Mouse (Mus musculus) myocyte (in vitro differentiated cells): ENCODE results near the gene Igf1r. TPM values are rescaled to one million over a fixed set of nuclear protein-coding genes. Genes with fewer than 3 reads are reported as not detected.

Experiments used
- H3K27me3 ChIP-seq: one replicate; pipeline ENCODE4 v1.6.1; 2011; ENCODE audit not compliant: control insufficient read depth, insufficient read depth, insufficient read length
- H3K36me3 ChIP-seq: one replicate; pipeline ENCODE4 v1.6.1; 2011; ENCODE audit not compliant: control insufficient read depth, insufficient read depth
- H3K4me2 ChIP-seq: one replicate; pipeline ENCODE4 v1.6.1; 2011; ENCODE audit warnings: low read depth, control low read depth
- H3K4me3 ChIP-seq: one replicate; pipeline ENCODE4 v1.5.1; 2011; ENCODE audit warnings: mild to moderate bottlenecking, control low read depth, moderate library complexity
- H3K79me2 ChIP-seq: one replicate; pipeline ENCODE4 v1.6.1; 2011; ENCODE audit not compliant: control insufficient read depth, insufficient read depth
- H3ac ChIP-seq: one replicate; pipeline ENCODE4 v1.6.1; 2011; ENCODE audit not compliant: control insufficient read depth, insufficient read length
- CEBPB ChIP-seq: IDR thresholded peaks from 2 replicates; pipeline ENCODE4 v1.6.1; 2011; ENCODE audit warnings: mild to moderate bottlenecking, moderate library complexity; ENCODE audit not compliant: poor library complexity, insufficient read depth, severe bottlenecking
- E2F4 ChIP-seq: IDR thresholded peaks from one replicate; pipeline ENCODE4 v1.6.1; 2011; ENCODE audit warnings: mild to moderate bottlenecking, control low read depth, moderate library complexity; ENCODE audit not compliant: insufficient read depth
- MAX ChIP-seq: IDR thresholded peaks from one replicate; pipeline ENCODE4 v1.6.1; 2011; ENCODE audit warnings: low read depth, mild to moderate bottlenecking, control low read depth
- MYOD1 ChIP-seq, 3 experiments: IDR thresholded peaks; one replicate each; pipeline ENCODE4 v1.6.1; 2011; ENCODE audit warnings: control low read depth in 2 of 3, low read depth in 2 of 3, mild to moderate bottlenecking in 2 of 3, moderate library complexity in 1 of 3; ENCODE audit not compliant: insufficient read length in 2 of 3, control insufficient read depth in 1 of 3
- MYOG ChIP-seq, 3 experiments: IDR thresholded peaks; one replicate each; pipeline ENCODE4 v1.6.1; 2011; ENCODE audit warnings: control low read depth in 2 of 3, low read depth in 2 of 3, mild to moderate bottlenecking in 2 of 3; ENCODE audit not compliant: insufficient read length in 2 of 3, control insufficient read depth in 1 of 3, insufficient read depth in 1 of 3
- POLR2A ChIP-seq: IDR thresholded peaks from one replicate; pipeline ENCODE4 v1.6.1; 2011; ENCODE audit warnings: low read depth, mild to moderate bottlenecking, control low read depth, moderate library complexity; ENCODE audit not compliant: insufficient read length
- POLR2AphosphoS2 ChIP-seq: IDR thresholded peaks from one replicate; pipeline ENCODE4 v1.6.1; 2011; ENCODE audit warnings: low read depth, control low read depth; ENCODE audit not compliant: insufficient read length
- REST ChIP-seq: IDR thresholded peaks from one replicate; pipeline ENCODE4 v1.6.1; 2011; ENCODE audit warnings: mild to moderate bottlenecking, control low read depth, moderate library complexity; ENCODE audit not compliant: insufficient read depth, insufficient read length
- SRF ChIP-seq: IDR thresholded peaks from one replicate; pipeline ENCODE4 v1.6.1; 2011; ENCODE audit warnings: low read depth; ENCODE audit not compliant: control insufficient read depth, insufficient read length
- TCF12 ChIP-seq: IDR thresholded peaks from one replicate; pipeline ENCODE4 v1.6.1; 2011; ENCODE audit warnings: mild to moderate bottlenecking, control low read depth; ENCODE audit not compliant: poor library complexity, insufficient read depth, severe bottlenecking
- TCF3 ChIP-seq: IDR thresholded peaks from one replicate; pipeline ENCODE4 v1.6.1; 2011; ENCODE audit warnings: low read depth, control low read depth; ENCODE audit not compliant: insufficient read length
- USF1 ChIP-seq: IDR thresholded peaks from one replicate; pipeline ENCODE4 v1.6.1; 2011; ENCODE audit warnings: low read depth, mild to moderate bottlenecking, control low read depth, moderate library complexity
- polyA plus RNA-seq: library from polyadenylated mRNA; unstranded; fragments of >200 nt; fragmentation: generic; extraction: Trizol; gene quantifications from one replicate; pipeline ENCODE4 v1.2.1, GENCODE M21; 2012; ENCODE audit warnings: missing spikeins

The Igf1r gene
- polyA plus RNA-seq, 1 experiment: 7.9 TPM

DNA sequence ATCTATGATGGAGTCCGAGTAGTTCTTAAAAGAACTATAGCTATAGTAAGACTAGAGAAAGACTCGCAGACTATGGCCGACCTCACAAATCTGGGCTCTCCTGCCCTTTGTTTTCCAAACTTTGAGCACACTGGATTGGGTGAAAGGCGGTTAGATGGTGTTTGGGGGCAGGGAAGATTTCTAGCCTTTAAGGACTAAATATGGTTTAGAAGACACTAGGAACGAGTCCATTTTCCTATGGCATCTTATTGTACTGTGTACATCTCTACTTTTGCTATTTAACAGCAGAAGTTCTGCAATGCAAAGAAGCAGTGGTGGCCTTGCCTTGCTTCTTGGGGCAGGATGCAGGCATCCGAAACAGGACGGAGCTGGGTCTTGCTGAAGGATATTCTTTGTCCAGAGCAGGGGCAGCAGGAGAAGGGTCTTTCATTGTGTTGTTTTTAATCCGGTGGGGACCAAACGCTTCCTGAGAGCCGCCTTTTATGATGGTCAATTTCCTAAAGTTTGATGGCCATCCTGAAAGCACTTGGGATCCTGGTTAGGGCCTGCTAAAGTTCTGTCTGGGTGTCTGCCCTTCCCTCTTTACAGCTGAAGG is 2.1 kb downstream of the Igf1r start:
- Histone ChIP-seq H3K79me2 (peaks cover 64% of the 10 kb centered on the region), H3K36me3 (no peaks in the 10 kb centered on the region), H3K4me3 (peak overlapping the region; percentile 94), H3ac (no peak overlapping the region), H3K4me2 (peak overlapping the region; percentile 91), H3K27me3 (no peaks in the 10 kb centered on the region)
- TF ChIP-seq MAX (no peak), CEBPB (no peak), E2F4 (no peak), REST (no peak), POLR2AphosphoS2 (no peak), USF1 (no peak)

GRCm38 (mm10) chr7:67955276-67955675 is 2.6 kb downstream of the Igf1r start:
- Histone ChIP-seq H3ac (no peak overlapping the region), H3K4me3 (peak overlapping the region; percentile 94), H3K27me3 (no peaks in the 10 kb centered on the region), H3K79me2 (peaks cover 70% of the 10 kb centered on the region), H3K4me2 (peak overlapping the region; percentile 91), H3K36me3 (no peaks in the 10 kb centered on the region)
- TF ChIP-seq REST: no peak
- no peak for TF ChIP-seq MYOD1 (IDR thresholded peaks at IDR 0.05; ENCODE audit: control insufficient read depth in 1 of 3, insufficient read length in 2 of 3, low read depth in 2 of 3)
- no peak for TF ChIP-seq E2F4
- TF ChIP-seq POLR2A: no peak
- TF ChIP-seq POLR2AphosphoS2: no peak
- TF ChIP-seq MAX: no peak
- TF ChIP-seq USF1: no peak
- no peak for TF ChIP-seq TCF12
- TF ChIP-seq MYOG (IDR thresholded peaks at IDR 0.05; ENCODE audit: control insufficient read depth in 1 of 3, insufficient read depth in 1 of 3, insufficient read length in 2 of 3, low read depth in 2 of 3): no peak

- no peak overlapping the region for H3K4me3 ChIP-seq
- H3K79me2 ChIP-seq: peaks cover 91% of the 10 kb centered on the region
- H3K36me3 ChIP-seq: no peaks in the 10 kb centered on the region
- H3ac ChIP-seq: no peak overlapping the region
- H3K4me2 ChIP-seq: no peak overlapping the region
- TF ChIP-seq MYOG (IDR thresholded peaks at IDR 0.05; ENCODE audit: control insufficient read depth in 1 of 3, insufficient read depth in 1 of 3, insufficient read length in 2 of 3, low read depth in 2 of 3) (no peak), USF1 (no peak), E2F4 (no peak), CEBPB (no peak), REST (no peak), TCF12 (no peak), TCF3 (no peak), SRF (no peak), POLR2A (no peak), MAX (no peak), MYOD1 (IDR thresholded peaks at IDR 0.05; ENCODE audit: control insufficient read depth in 1 of 3, insufficient read length in 2 of 3, low read depth in 2 of 3) (no peak), POLR2AphosphoS2 (no peak)
- no peaks in the 10 kb centered on the region for H3K27me3 ChIP-seq
Observed at GRCm38 (mm10) chr7:67957376-67957775, 4.7 kb downstream of the Igf1r start.

GRCm38 (mm10) chr7:67958045-67958444 is 5.4 kb downstream of the Igf1r start:
- H3K4me3 ChIP-seq: no peak overlapping the region
- H3ac ChIP-seq: no peak overlapping the region
- H3K27me3 ChIP-seq: no peaks in the 10 kb centered on the region
- no peak overlapping the region for H3K4me2 ChIP-seq
- peaks cover 97% of the 10 kb centered on the region for H3K79me2 ChIP-seq
- TF ChIP-seq MYOD1 (IDR thresholded peaks at IDR 0.05; ENCODE audit: control insufficient read depth in 1 of 3, insufficient read length in 2 of 3, low read depth in 2 of 3) (no peak), TCF3 (no peak), E2F4 (no peak), SRF (no peak)
- no peaks in the 10 kb centered on the region for H3K36me3 ChIP-seq

DNA sequence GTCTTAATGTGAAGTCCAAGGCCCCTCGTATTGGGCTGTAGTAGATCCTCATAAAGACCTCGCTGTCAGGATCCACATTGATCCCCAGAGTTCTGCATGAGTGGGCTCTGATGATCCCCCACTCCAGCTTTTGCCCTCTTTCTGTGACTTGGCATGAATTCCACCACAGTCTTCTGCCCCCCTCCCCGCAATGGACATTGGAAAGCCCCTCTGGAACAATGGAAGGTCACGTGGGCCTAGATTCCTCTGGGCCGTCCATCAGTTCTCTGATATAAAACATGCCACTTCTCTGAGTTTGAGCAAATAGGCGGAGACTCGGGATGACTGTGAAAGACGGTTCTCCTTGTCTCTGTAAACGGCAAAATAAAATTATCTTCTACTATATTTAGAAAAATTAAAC is 8.1 kb downstream of the Igf1r start:
- no peaks in the 10 kb centered on the region for H3K36me3 ChIP-seq
- peaks cover 97% of the 10 kb centered on the region for H3K79me2 ChIP-seq
- H3K27me3 ChIP-seq: no peaks in the 10 kb centered on the region
- TF ChIP-seq POLR2A (no peak), MYOD1 (IDR thresholded peaks at IDR 0.05; ENCODE audit: control insufficient read depth in 1 of 3, insufficient read length in 2 of 3, low read depth in 2 of 3) (no peak), TCF3 (no peak), E2F4 (no peak), TCF12 (no peak), POLR2AphosphoS2 (no peak), USF1 (no peak), REST (no peak), MYOG (IDR thresholded peaks at IDR 0.05; ENCODE audit: control insufficient read depth in 1 of 3, insufficient read depth in 1 of 3, insufficient read length in 2 of 3, low read depth in 2 of 3) (no peak), SRF (no peak), MAX (no peak), CEBPB (no peak)
- H3ac ChIP-seq: no peak overlapping the region
- no peak overlapping the region for H3K4me3 ChIP-seq
- no peak overlapping the region for H3K4me2 ChIP-seq
